Comparison of ENCODE assay signal across 9 mouse cellular contexts in genomic region chr1:163344931-163345330, GRCm38 (mm10). TPM values are rescaled to one million over a fixed set of nuclear protein-coding genes. Genes with fewer than 3 reads are reported as not detected.
DNase-seq lines count a peak whose midpoint lies in the region; TF ChIP-seq lines count a peak whose summit lies in the region.
"Had no signal": no experiment of that assay in that cellular context is flagged by ENCODE, and none has a peak within 500 bp of the region (broad histone marks: within the 10 kb centered on the region; RNA-seq: fewer than 3 reads in every experiment).

No protein-coding gene starts in this region.

- TF ChIP-seq EP300 in ES-Bruce4 (IDR thresholded peaks at IDR 0.05; ENCODE audit: insufficient read depth, low read depth, low read length) = no peak

- intact Hi-C loops in left cerebral cortex, adult 2 months (cut with DNase I) = no loop called here

- no peaks in the 10 kb centered on the region for H3K4me1 ChIP-seq in ES-Bruce4 (ENCODE audit: control insufficient read depth, insufficient read depth, low read length)
- H3K4me1 ChIP-seq: embryonic facial prominence, embryonic 12.5 days; midbrain, embryonic 13.5 days had no signal

- H3K9me3 ChIP-seq in ES-Bruce4 (replicated peaks; ENCODE audit: control insufficient read depth, insufficient read depth, low read length, poor library complexity, severe bottlenecking) = no peaks in the 10 kb centered on the region
- H3K9me3 ChIP-seq: embryonic facial prominence, embryonic 12.5 days; midbrain, embryonic 13.5 days had no signal

- no peaks in the 10 kb centered on the region for H3K27me3 ChIP-seq in ES-Bruce4 (ENCODE audit: control insufficient read depth, insufficient read depth, low read length, poor library complexity, severe bottlenecking)
- H3K27me3 ChIP-seq: embryonic facial prominence, embryonic 12.5 days; midbrain, embryonic 13.5 days had no signal

- no peaks in the 10 kb centered on the region for H3K36me3 ChIP-seq in ES-Bruce4 (ENCODE audit: control insufficient read depth, insufficient read depth, low read length, poor library complexity, severe bottlenecking)
- H3K36me3 ChIP-seq: embryonic facial prominence, embryonic 12.5 days; midbrain, embryonic 13.5 days had no signal

- no peak overlapping the region for H3K9ac ChIP-seq in ES-Bruce4 (ENCODE audit: low read depth, poor library complexity, severe bottlenecking)
- H3K9ac ChIP-seq: embryonic facial prominence, embryonic 12.5 days; midbrain, embryonic 13.5 days had no signal

- no peak for DNase-seq in left cerebral cortex, adult 2 months (ENCODE audit: extremely low spot score in 1 of 2, low spot score in 2 of 2)
- DNase-seq in left cerebral cortex, adult 18-20 months (ENCODE audit: low spot score in 2 of 2) = no peak
- peak; percentile 2 for DNase-seq in 416B (ENCODE audit: low read depth)
- DNase-seq in induced T-regulatory cell, adult 2 months (ENCODE audit: low read depth) = peak; percentile 14
- no peak for DNase-seq in cerebellum, adult 18-20 months
- DNase-seq in layer of hippocampus, adult 11-12 months (ENCODE audit: low spot score) = no peak

- no peak for TF ChIP-seq POLR2A in ES-Bruce4 (IDR thresholded peaks at IDR 0.05; ENCODE audit: insufficient read depth, low read length)

- H3K27ac ChIP-seq in left cerebral cortex, adult 2 months = no peak overlapping the region
- H3K27ac ChIP-seq in ES-Bruce4 (ENCODE audit: insufficient read depth, low read length) = no peak overlapping the region
- H3K27ac ChIP-seq: embryonic facial prominence, embryonic 12.5 days; midbrain, embryonic 13.5 days had no signal

- peak; percentile 40 for TF ChIP-seq CTCF in left cerebral cortex, adult 2 months (IDR thresholded peaks at IDR 0.05)
- TF ChIP-seq CTCF in ES-Bruce4 (IDR thresholded peaks at IDR 0.05; ENCODE audit: low read depth, low read length) = peak; percentile 14

- H3K4me3 ChIP-seq in left cerebral cortex, adult 2 months = no peak overlapping the region
- H3K4me3 ChIP-seq in ES-Bruce4 (ENCODE audit: low read depth, low read length) = no peak overlapping the region
- H3K4me3 ChIP-seq: embryonic facial prominence, embryonic 12.5 days; midbrain, embryonic 13.5 days had no signal

RNA-seq across cellular contexts. Expression of gene Prrx1, which starts 31.4 kb away (rescaled TPM):
- 1 to 10 TPM; 4.4 to 6.1 TPM for total RNA-seq in left cerebral cortex, adult 2 months (2021)
- total RNA-seq in left cerebral cortex, adult 18-20 months (2021) = 1 to 10 TPM; 5.9 to 6.1 TPM
- polyA plus RNA-seq in ES-Bruce4 (2011; ENCODE audit: insufficient read depth, insufficient read length, low read depth, missing spikeins) = 2.6 and 3.2 TPM in 2 replicates

RNA-seq across cellular contexts. Expression of gene Gorab, which starts 58.5 kb away (rescaled TPM):
- 10 to 100 TPM in 1 of 2 experiments, 1 to 10 TPM in 1; 9.3 to 11.0 TPM for total RNA-seq in left cerebral cortex, adult 2 months (2021)
- 10 to 100 TPM; 11.4 to 12.5 TPM for total RNA-seq in left cerebral cortex, adult 18-20 months (2021)
- polyA plus RNA-seq in ES-Bruce4 (2011; ENCODE audit: insufficient read depth, insufficient read length, low read depth, missing spikeins) = 8.7 and 9.8 TPM in 2 replicates

Comparison
In these comparisons a context has a peak if more than half of its experiments do, and no peak if none do; other contexts are left out.
1. DNase-seq: peak in 416B (single experiment) and induced T-regulatory cell, adult 2 months (single experiment); none in left cerebral cortex, adult 2 months (0 of 2), left cerebral cortex, adult 18-20 months (0 of 2), cerebellum, adult 18-20 months (0 of 2) and layer of hippocampus, adult 11-12 months (single experiment).